Mouse (Mus musculus) small intestine, adult 2 months (tissue): Measurements from ENCODE around the gene Nanog.

Experiments used
- CTCF ChIP-seq: fragments of 200-500 bp; IDR thresholded peaks from 2 replicates; pipeline ENCODE4 v1.5.1; 2012; ENCODE audit warnings: low read depth, mild to moderate bottlenecking, control low read depth, inconsistent platforms, low read length, moderate library complexity, mixed read lengths; ENCODE audit not compliant: insufficient replicate concordance, insufficient read length; ENCODE audit errors: extremely low read depth
- POLR2A ChIP-seq: fragments of 200-500 bp; IDR thresholded peaks from 2 replicates; pipeline ENCODE4 v1.6.1; 2012; ENCODE audit warnings: low read depth, mild to moderate bottlenecking, control low read depth, inconsistent platforms, low read length, moderate library complexity

DNA sequence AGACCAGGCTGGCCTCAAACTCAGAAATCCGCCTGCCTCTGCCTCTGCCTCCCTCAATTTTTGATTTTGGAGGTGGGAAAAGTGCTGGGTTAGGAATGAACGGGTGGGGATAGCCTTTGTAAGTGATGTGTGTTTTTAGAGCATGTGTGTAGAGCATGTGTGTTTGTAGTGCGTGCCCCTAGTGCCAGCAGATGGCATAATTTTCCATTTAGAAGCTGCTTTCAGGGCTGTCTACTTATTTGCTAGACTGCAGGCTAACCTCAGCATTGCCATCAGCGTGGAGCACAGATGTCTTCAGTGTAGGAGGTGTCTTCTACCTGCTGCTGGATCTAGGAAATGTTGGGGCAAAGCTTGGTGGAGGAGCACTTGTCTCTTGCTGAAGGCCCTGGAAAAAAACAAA is 1.5 kb downstream of the Nanog start:
- no peak for TF ChIP-seq POLR2A
- no peak for TF ChIP-seq CTCF
